Comparison of ENCODE assay signal across 20 mouse cellular contexts in the genomic region with DNA sequence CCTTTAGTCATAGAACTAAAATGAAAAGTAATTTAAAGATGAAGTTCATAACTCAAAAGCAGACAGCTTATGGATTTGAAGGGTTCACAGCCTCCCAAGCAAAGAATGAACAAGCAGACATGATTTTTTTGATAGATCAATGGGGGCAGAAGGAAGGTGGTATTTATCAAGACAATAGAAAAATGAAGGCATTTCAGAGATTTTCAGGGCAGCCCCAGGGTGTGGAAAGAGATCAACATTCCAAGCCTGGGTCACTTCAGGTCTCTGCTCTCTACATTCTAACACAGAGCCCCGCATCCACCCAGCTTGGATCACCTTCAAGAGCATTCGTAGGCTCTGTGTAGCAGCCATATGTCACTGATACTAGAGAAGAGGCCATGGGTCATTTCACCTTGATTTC. TPM values are rescaled to one million over a fixed set of nuclear protein-coding genes. Genes with fewer than 3 reads are reported as not detected.
"Had no signal": no experiment of that assay in that cellular context is flagged by ENCODE, and none has a peak within 500 bp of the region (broad histone marks: within the 10 kb centered on the region; RNA-seq: fewer than 3 reads in every experiment).

No protein-coding gene starts in this region.

- H3K4me2 ChIP-seq: lung, embryonic 15.5 days; midbrain, embryonic 12.5 days; midbrain, embryonic 15.5 days; neural tube, embryonic 12.5 days; stomach, embryonic 15.5 days had no signal

- H3K36me3 ChIP-seq: lung, embryonic 15.5 days; midbrain, embryonic 12.5 days; stomach, embryonic 15.5 days had no signal

- ATAC-seq: liver, postnatal 0 days; lung, postnatal 0 days; midbrain, embryonic 15.5 days had no signal

- H3K4me3 ChIP-seq: lung, embryonic 15.5 days; megakaryocyte, embryonic 14.5 days; midbrain, embryonic 12.5 days; midbrain, embryonic 15.5 days; neural tube, embryonic 12.5 days; stomach, embryonic 15.5 days had no signal

- H3K27me3 ChIP-seq: lung, embryonic 15.5 days; megakaryocyte, embryonic 14.5 days; midbrain, embryonic 12.5 days; midbrain, embryonic 15.5 days; neural tube, embryonic 12.5 days; stomach, embryonic 15.5 days had no signal

- H3K4me1 ChIP-seq: lung, embryonic 15.5 days; megakaryocyte, embryonic 14.5 days; midbrain, embryonic 12.5 days; midbrain, embryonic 15.5 days; neural tube, embryonic 12.5 days; stomach, embryonic 15.5 days had no signal

- DNase-seq: liver, postnatal 0 days; lung, adult 2 months; lung, postnatal 14 days; lung, postnatal 36 days; right cerebral cortex, postnatal 14 days; thymus, adult 2 months; thymus, postnatal 25 days; thymus, postnatal 4 days had no signal

- H3K9me3 ChIP-seq: lung, embryonic 15.5 days; megakaryocyte, embryonic 14.5 days; midbrain, embryonic 12.5 days; midbrain, embryonic 15.5 days; neural tube, embryonic 12.5 days; stomach, embryonic 15.5 days had no signal

- H3K27ac ChIP-seq: lung, embryonic 15.5 days; macrophage; midbrain, embryonic 12.5 days; midbrain, embryonic 15.5 days; neural tube, embryonic 12.5 days; stomach, embryonic 15.5 days; stomach, postnatal 0 days had no signal

- H3K9ac ChIP-seq: liver, postnatal 0 days; lung, embryonic 15.5 days; midbrain, embryonic 12.5 days; midbrain, embryonic 15.5 days; neural tube, embryonic 12.5 days; stomach, embryonic 15.5 days had no signal

RNA-seq across cellular contexts. Expression of gene Clstn3, which starts 21.3 kb away (rescaled TPM):
- total RNA-seq: monocyte, adult 5-6 weeks; neutrophil, adult 5-6 weeks had no signal

RNA-seq across cellular contexts. Expression of gene C1rl, which starts 49.6 kb away (rescaled TPM):
- total RNA-seq: midbrain, postnatal 0 days had no signal
